Mouse (Mus musculus) layer of hippocampus, adult 9-11 months (tissue): ENCODE measurements around the gene Grn.
"Not testable (repeated sequence)": the region's sequence is repeated elsewhere in the genome, so short reads cannot be mapped to it uniquely, and the experiment has no call there.

ENCODE experiments used
- DNase-seq: peaks from one replicate; pipeline ENCODE4 v3.0.0; 2022

The Grn gene

DNA sequence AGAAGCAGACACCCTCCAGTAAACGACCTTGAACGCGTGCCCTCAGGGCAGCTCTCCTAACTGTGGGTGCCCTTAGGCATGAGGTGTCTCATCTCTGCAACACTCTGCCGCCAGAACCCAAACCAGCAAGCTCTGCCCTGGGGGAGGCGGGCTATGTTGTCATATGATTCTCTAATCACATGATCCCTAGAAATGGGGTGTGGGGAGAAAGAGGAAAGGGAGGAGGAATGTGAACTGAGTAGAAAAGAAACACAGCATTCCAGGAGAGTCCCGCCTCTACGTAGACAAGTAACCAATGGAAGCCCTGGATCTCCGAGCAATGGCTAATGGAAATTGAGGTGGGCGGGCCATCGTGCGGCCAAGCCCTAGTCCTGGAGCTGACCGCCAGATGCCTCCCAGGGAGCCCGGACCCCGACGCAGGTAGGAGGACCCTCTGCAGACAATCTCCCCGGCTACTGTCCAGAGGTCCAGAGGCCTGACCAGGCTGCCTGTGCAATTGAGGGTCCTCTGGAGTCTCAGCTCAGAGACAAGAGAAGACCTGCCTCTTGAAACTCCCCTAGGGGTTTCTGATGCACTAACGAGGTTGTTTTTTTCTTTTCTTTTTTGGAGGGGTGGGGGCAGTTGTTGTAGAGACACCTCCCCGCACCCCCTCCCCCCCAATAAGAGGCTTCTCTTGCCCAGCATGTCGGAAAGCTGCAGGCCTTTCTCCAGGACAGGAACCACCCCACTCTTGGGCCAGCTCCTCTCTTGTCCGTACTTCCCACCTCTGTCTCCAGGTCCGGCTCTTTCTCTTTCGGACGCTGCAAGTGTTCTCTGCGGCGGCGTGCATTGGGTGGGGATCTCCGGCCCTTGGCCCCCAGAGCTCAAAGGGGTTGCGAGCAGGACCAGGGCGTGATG is at the start of gene Grn:
Gene Grn, plus strand, starts transcription at position 195 of the 897 bp plus-strand sequence.
- DNase-seq, result peak; percentile 98

DNA sequence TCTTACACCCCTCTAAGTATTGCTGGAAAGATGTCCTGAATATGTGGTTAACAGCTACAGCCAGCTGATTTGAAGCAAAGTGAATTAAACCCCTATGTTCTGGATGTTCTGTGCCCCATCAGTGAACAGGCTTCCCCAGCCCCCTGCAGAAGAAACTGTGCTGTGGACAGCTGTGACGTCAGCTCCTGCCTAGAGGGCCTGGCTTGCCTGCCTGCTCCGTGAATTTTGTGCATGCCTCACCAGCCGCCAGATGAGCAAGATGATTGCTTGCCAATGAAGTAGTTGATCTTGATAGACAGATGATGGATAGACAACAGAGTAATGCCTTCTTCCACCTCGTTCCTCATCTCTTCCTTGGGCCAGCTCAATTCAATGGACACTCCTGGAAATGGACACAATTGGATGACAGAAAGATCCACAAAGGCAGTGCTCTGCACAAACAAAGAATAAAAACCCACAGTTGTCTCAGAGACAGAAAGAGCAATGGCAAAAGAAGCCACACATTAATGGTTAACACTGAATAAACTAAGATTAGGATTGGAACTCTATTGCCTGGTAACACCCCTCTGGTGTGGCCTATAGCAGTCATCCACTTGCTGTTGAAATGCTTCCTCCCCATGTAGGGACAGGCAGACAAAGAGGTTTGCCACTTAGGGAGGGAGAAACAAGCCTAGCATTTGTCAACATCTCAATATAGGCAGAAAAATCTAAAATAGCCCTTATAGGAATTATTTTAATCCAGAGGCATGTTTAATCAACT is 48.6 kb upstream of the Grn start:
- no peak for DNase-seq

DNA sequence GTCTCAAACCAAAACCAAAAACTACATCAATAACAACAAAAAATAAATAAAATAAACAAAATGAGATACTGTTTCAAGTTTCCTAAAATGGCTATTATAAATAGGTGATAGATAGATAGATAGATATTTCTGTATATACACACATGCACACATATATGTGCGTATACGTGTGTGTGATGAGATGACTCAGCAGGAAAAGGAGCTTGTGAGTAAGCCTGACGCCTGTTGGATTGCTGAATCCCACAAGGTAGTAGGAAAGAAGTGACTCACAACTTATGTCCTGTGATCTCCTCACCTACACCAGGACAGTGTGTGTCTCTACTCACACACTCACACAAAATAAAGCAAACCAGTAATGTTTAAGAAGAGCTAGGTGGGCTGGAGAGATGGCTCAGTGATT is 47.3 kb upstream of the Grn start:
- DNase-seq, result no peak

DNA sequence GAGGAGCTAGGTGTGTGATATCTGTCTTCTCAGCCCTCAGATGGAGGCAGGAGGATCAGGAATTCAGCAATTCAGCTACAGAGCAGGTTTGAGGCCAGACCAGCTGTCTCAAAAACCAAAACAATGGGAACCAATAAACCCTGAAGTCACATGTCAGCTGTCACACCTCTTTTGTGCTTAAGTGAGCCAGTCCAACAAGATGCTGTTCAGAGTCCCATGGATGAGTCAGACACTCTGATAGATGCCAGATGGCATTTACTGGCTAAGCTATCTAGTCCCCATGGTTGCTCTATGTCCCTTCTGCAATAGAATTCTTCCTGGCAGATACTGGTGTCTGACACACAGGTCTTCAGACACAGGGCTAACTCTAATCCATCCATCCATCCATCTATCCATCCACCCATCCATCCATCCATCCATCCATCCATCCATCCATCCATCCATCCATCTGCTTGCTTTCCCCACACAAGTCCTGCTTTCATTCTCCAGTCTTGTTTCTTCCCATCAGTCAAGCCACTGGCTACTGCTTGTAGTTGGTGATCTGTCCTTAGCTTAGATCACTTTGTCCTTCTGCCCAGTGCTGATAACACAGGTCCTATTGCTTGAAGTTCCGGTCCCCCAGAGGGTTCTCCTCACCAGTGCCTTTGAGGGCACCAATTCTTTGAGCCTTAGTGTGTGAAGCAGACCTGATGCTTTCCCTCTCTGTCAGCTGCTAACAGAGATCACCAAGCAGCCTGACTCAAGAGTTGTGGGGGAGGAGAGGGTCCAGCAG is 46.6 kb upstream of the Grn start:
- peak; percentile 44 for DNase-seq

DNA sequence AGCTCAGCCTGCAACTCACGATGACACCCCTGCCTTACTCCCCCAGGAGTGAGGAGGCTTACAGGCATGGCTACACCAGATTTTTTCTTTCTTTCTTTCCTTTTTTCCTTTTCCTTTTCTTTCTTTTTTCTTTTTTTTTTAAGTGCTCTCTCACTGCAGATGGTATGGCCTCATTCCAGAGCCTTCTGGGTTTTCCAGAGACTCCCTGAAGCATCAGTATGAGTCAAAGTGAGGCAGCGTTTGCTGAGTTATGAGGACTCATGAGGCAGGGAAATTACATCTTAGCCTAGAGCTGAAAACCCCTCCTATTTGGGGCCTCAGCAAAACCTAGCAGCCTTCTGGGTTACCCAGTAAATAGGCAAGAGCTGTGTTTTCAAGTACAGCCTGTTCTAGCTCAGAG is 45.7 kb upstream of the Grn start:
- DNase-seq, result peak; percentile 59

DNA sequence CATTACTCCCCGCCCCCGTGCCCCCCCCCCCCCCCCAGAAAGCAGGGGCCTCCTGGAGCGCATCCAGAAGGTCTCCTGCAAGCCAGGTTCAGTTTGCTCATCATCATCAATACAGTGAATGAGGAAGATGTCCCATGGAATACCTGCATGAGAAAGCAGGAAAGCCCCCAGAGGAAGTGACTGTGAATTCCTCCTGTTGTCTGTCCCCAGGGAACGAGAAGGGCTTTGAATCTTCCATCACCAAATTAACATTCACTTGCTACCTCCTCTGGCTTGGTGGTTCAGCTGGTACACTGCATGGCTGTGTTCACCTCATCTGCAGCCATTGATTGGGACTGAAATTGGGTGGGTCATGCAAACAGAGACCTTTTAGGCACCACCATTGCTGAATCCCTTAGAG is 45.0 kb upstream of the Grn start:
- DNase-seq, result no peak

DNA sequence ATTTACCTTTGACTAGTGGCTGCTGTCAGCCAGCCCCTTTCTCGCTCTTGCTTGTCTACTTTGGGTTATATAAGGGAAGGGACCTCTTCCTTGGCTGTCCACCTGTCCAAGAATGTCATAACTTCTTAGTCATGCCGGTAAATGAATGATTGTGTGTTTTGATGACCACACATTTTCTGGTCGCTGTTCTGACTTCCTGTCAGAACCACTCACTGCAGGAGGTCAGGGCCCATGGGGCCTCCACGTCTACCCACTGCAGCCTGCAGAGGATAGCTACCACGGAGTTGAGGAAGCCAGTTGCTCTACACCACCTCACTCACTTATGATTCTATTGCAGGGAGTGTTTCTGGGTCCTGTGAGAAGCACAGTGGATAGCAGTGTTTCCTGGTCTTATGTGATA is 44.0 kb upstream of the Grn start:
- DNase-seq, result no peak

DNA sequence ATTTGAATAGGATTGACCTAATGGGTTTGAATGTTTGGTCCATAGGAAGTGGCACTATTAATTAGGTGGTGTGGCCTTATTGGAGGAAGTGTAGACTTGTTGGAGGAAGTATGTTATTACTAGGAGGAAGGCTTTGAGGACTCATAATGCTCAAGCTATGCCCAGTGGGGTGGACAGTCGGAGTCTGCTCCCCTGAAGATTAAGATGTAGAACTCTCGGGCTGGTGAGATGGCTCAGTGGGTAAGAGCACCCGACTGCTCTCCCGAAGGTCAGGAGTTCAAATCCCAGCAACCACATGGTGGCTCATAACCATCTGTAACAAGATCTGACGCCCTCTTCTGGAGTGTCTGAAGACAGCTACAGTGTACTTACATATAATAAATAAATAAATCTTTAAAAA is 40.7 kb upstream of the Grn start:
- DNase-seq, result not testable (repeated sequence)

DNA sequence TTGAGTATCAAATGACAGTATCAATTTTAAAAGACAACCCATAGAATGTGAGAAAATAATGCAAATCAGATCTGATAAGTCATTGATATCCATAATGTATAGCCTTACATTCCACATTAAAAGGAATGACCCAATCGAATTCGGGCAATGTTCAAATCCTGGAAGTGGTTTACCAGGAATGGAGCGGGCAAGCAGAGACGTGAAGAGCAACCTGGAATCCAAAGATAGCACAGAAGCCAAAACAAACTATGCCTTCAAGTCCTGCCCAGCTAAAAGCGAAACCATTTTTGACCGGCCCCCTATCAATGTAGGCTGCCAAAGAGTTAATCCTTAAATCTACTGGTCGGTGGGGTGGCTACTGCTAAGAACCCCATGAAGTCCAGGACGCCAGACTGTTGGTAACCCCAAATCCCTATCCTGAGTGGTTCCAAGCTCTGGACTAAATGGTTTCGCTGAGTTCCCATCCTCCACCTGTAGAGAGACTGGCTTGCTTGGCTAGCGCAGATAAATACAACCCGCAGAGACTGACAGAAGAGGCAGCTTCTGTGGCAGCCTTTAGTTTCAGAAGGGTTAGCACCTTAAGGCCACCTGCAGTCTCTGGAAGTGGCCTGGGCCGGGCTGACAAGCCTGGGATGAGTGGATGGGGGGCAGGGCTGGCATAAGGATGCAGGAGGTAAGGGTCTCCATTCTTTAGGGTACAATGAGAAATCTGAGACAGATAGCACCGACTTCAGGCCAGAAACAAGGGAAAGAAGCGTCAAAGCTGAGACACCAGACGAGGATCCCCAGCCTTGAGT is 37.5 kb upstream of the Grn start:
- no peak for DNase-seq

DNA sequence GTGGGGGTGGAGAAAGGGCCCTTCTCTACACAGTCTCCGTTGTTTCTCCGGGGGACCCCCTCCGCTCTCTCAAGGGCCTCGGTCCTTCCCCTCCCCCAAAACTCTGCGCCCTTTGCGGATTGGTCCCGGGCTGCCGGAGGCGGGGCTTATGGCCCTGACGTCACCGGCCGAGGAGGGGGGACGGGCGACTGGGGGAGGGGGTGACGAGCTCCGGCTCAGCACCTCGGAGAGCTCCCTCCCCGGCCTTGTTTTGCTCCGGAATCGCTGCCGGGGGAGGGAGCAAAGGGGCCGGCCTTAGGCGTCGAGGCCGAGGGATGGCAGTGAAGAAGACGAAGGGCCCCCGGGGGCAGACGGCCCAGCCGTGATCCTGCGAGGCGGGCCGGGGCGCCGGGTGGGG is 36.9 kb upstream of the Grn start, which contains the start of gene Rundc3a:
Gene Rundc3a, plus strand, starts transcription at position 166 of the 397 bp plus-strand sequence.
- DNase-seq, result peak; percentile 94

DNA sequence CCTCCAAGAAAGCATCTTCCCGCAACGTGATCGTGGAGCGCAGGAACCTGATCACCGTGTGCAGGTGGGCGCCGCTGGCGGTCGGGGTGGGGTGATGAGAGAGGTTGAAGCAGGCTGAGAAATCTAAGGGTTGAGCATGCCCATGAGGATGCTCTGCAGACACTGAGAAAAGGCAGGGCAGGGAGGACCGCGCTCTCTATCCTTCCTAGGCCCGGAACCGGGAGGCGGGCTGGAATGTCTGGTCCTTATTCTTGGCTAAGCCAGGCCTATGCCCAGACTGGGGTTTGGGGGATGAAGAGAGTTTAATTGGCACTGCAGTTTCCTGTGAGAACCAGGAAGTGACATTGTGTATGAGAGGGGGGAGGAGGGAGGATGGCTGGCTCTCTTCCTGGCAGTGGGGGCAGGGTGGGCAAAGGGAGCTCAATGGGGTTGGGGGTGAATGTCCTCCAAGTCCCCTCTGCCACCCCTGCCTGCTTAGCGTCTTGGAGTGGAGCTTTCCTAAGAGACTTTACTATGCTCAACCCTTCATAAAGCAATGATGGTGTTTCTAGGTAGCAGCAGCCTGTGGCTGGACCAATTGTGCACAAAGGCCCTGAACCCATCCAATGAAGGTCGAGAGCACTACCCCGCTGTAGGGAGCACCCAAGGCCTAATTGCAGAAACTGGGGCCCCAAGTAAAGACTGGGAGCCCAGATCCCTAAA is 36.2 kb upstream of the Grn start:
- peak; percentile 37 for DNase-seq

DNA sequence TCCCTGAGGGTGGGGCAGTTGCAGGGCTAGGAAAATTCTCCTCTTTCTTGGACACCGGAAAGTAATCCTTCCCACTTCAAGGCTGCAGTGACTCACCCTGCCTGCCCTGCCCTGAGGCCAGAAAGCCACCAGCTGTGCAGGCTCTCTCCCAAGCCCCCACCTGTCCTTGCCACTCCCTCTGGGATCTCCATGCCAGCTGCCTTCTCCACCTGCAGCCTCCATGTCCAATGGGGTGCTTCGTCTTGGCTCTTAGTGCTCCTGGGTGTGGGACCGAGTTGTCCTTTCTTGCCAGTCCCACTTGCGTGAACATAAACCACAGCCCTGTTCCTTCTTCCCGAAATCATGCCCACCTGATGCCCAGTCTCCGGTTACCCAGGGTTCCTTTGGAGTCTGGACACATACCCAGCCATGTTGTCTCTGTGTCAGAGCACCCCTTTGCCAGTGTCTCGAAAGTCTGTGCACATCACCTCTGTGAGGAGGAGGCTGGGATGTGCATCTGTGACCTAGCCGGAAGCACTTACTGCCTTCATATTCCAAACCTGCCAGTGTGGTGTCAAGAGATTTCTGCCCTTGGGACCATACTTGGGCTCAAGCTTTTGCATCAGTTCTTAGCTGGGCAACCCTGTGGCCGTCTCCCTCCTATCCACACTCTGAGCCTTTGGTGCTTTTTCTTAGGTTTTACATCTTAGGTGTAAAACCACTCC is 35.5 kb upstream of the Grn start:
- DNase-seq, result no peak

DNA sequence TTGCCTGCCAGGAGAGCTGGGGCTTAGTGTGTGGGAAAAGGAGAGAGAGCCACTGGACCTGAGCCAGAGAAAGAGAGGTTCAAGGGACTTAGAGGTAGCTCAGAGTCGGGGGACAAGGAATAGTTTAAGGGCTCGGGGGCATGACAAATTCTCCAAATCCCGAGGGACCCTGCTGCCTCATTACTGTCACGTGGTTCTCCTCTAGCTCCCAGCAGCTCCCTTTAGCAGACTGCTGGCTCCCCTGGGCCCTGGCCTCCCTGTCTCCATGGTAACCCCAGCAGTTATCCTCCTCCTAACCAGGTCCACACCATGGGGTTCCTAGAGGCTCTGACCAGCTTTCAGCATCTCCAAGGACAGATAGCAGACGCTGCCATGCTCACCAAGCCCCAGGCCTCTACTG is 34.9 kb upstream of the Grn start:
- peak; percentile 39 for DNase-seq

DNA sequence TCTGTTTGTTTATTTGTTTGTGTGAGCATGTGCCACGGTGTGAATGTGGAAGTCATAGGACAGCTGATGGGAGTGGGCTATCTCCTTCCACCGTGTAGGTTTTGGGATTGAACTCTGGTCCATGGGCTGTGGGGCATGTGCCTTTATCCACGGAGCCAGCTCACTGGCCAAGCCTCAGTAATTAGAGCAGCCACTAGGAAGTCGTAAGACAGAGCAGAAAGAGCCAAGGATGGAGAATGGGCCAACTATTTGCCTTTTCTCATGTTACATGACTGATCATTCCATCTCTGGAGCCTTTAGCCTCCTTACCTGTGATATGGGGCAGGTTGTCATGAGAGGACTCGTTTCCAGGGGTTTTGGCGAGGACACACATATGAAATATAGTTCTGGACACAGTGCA is 33.9 kb upstream of the Grn start:
- no peak for DNase-seq

DNA sequence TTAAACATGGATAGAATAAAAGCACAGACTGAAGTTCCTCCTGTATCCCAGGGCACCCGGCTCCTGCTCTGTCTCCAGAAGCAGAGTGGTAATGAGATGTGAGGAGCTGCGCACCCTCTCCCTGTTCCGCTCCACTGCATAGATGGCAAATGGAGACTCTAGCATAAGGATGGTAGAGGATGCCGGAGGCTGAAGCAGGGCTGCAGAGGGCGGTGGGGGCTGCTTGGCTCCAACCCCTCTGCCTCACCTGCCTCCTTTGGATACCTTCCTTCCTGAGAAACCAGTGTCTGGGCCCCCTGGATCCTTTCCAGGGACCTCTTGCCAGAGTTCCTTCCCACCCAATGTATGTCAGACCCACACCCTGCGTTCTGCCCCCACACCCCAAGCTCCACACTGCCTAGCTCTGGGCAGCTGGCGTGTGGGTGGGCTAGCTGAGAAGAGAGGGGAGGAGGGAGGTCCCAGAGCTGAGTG is 33.4 kb upstream of the Grn start:
- peak; percentile 64 for DNase-seq

DNA sequence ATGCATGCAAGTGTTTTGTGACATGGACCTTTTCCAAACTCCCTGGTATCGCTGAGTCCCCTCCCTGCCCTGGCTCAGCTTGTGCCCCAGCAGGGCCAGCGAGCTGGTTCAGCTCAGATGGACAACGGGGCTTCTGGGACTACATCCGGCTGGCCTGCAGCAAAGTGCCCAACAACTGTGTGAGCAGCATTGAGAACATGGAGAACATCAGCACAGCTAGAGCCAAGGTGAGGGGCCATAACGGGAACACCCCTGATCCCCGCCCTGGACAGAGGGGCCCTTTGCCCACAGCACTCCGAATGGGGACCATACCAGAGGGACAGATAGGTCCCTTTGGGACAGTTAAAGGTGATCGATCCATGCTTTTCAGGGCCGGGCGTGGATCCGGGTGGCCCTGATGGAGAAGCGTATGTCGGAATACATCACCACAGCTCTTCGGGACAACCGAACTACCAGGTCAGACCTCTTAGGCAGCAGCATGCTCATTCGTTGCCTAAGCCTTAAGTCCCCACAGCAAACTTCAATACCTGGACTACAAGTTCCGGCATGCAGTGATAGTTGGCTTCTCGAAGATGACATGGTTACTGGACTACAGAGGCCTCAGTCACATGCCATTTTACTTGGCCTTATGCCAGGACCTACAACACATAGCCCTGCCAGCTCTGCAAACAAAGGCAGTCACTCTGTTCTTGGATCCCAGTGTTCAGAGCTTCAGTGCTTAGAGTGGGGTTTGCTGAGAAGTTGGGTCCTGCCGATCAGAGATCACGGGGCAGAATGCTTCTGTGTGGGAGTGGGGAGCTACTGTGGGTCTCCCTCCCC is 31.9 kb upstream of the Grn start:
- peak; percentile 85 for DNase-seq

DNA sequence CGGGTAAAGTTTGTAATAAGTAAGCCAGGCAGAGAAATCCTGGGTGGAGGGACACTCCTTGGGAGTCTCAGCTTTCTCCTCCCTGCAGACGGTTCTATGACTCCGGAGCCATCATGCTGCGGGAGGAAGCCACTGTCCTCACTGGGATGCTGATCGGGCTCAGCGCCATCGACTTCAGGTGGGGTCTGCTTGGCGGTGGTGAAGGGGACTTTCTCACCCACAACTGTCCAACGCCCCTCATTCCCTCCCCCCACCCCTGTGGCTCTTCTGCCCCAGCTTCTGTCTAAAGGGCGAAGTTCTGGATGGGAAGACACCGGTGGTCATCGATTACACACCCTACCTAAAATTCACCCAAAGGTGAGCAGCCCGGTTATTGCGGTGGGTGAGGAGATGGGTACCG is 31.0 kb upstream of the Grn start:
- no peak for DNase-seq

DNA sequence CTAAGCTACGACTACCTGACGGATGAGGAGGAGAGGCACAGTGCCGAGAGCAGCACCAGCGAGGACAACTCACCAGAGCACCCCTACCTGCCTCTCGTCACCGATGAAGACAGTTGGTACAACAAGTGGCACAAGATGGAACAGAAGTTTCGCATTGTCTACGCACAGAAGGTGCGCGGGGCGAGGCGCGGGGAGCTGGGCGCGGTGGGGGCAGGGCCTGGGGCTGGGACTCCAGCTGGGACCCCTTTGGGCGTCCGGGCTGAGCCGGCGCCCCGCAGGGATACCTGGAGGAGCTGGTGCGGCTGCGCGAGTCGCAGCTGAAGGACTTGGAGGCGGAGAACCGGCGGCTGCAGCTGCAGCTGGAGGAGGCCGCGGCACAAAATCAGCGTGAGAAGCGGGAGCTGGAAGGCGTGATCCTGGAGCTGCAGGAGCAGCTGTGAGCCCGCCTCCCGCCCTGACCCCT is 30.5 kb upstream of the Grn start:
- DNase-seq, result no peak

DNA sequence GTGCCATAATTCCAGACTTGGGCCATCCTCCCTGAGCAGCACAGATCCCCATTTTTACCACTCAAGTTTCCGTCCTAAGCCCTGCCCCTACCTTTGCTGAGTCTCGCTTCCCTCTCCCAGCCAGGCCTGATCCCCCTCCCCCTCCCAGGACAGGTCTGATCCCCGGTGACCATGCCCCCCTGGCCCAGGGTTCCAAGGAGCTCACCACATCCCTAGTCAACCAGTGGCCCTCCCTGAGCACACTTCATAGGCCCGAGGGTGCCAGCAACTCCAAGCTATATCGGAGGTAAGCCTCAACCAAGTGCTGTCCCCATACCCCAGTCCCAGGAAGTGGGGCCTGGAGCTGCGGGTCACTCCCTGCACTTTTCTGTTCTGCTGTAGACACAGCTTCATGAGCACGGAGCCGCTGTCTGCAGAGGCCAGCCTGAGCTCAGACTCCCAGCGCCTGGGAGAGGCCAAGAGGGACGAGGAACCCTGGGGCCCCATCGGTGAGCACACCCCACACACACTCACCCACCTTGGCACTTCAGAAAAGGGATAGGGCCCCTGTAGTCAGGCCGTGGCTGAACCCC is 29.5 kb upstream of the Grn start:
- DNase-seq, result no peak
